ENCODE assay signal across 22 mouse cellular contexts in genomic region chr13:59615554-59615953, GRCm38 (mm10). TPM values are rescaled to one million over a fixed set of nuclear protein-coding genes. Genes with fewer than 3 reads are reported as not detected.
A peak's percentile ranks its signal among the peaks of the same experiment; 100 is the strongest.
DNase-seq lines count a peak whose midpoint lies in the region; ATAC-seq and TF ChIP-seq lines count a peak whose summit lies in the region.
"Had no signal": no experiment of that assay in that cellular context is flagged by ENCODE, and none has a peak within 500 bp of the region (broad histone marks: within the 10 kb centered on the region; RNA-seq: fewer than 3 reads in every experiment).

No protein-coding gene starts in this region.

- 54% methylated on average over 4 of the region's 4 CpGs for WGBS in intestine, embryonic 15.5 days
- WGBS in intestine, postnatal 0 days: 44% methylated on average over 4 of the region's 4 CpGs
- WGBS in liver, embryonic 15.5 days (ENCODE audit: insufficient replicate concordance): 64% methylated on average over 4 of the region's 4 CpGs
- 72% methylated on average over 4 of the region's 4 CpGs for WGBS in liver, embryonic 12.5 days (ENCODE audit: insufficient replicate concordance)
- 44% methylated on average over 4 of the region's 4 CpGs for WGBS in lung, postnatal 0 days
- 69% methylated on average over 4 of the region's 4 CpGs for WGBS in lung, adult 2 months
- WGBS in stomach, postnatal 0 days: 51% methylated on average over 4 of the region's 4 CpGs

- no peaks in the 10 kb centered on the region for H3K27me3 ChIP-seq in intestine, embryonic 15.5 days (replicated peaks)
- H3K27me3 ChIP-seq in intestine, postnatal 0 days (replicated peaks; ENCODE audit: control insufficient read depth, insufficient read depth, low read length): no peaks in the 10 kb centered on the region
- H3K27me3 ChIP-seq in liver, embryonic 15.5 days: no peaks in the 10 kb centered on the region
- H3K27me3 ChIP-seq in liver, embryonic 12.5 days (replicated peaks): no peaks in the 10 kb centered on the region
- H3K27me3 ChIP-seq in lung, postnatal 0 days (replicated peaks; ENCODE audit: insufficient read depth, low read length): no peaks in the 10 kb centered on the region
- H3K27me3 ChIP-seq in stomach, postnatal 0 days (ENCODE audit: control insufficient read depth, insufficient read depth, low read length): no peaks in the 10 kb centered on the region
- H3K27me3 ChIP-seq: embryonic facial prominence, embryonic 12.5 days; embryonic facial prominence, embryonic 15.5 days; hindbrain, embryonic 12.5 days had no signal

- H3K36me3 ChIP-seq in intestine, embryonic 15.5 days: peaks cover 4% of the 10 kb centered on the region; the same call in 1 of the 2 replicates
- peaks cover 49% of the 10 kb centered on the region for H3K36me3 ChIP-seq in intestine, postnatal 0 days (ENCODE audit: control insufficient read depth, insufficient read depth)
- peaks cover 29% of the 10 kb centered on the region for H3K36me3 ChIP-seq in liver, embryonic 15.5 days (replicated peaks)
- H3K36me3 ChIP-seq in liver, embryonic 12.5 days: peaks cover 63% of the 10 kb centered on the region
- peaks cover 23% of the 10 kb centered on the region; the same call in 1 of the 2 replicates for H3K36me3 ChIP-seq in lung, postnatal 0 days (ENCODE audit: insufficient read depth, low read length)
- H3K36me3 ChIP-seq in stomach, postnatal 0 days (ENCODE audit: control insufficient read depth, insufficient read depth, low read length): peaks cover 16% of the 10 kb centered on the region

- TF ChIP-seq POLR2A in lung, adult 2 months (IDR thresholded peaks at IDR 0.05; ENCODE audit: borderline replicate concordance, extremely low read depth, low read depth, low read length): no peak

- no peaks in the 10 kb centered on the region for H3K9me3 ChIP-seq in intestine, embryonic 15.5 days
- H3K9me3 ChIP-seq in intestine, postnatal 0 days (ENCODE audit: control insufficient read depth): no peaks in the 10 kb centered on the region
- no peaks in the 10 kb centered on the region for H3K9me3 ChIP-seq in liver, embryonic 15.5 days (replicated peaks)
- no peaks in the 10 kb centered on the region for H3K9me3 ChIP-seq in liver, embryonic 12.5 days (replicated peaks)
- no peaks in the 10 kb centered on the region for H3K9me3 ChIP-seq in lung, postnatal 0 days (ENCODE audit: low read length)
- no peaks in the 10 kb centered on the region for H3K9me3 ChIP-seq in stomach, postnatal 0 days (ENCODE audit: control insufficient read depth, low read length)
- H3K9me3 ChIP-seq: embryonic facial prominence, embryonic 12.5 days; embryonic facial prominence, embryonic 15.5 days; hindbrain, embryonic 12.5 days had no signal

- H3K4me3 ChIP-seq in intestine, embryonic 15.5 days (replicated peaks): no peak overlapping the region
- no peak overlapping the region for H3K4me3 ChIP-seq in intestine, postnatal 0 days (ENCODE audit: low read depth, low read length)
- no peak overlapping the region for H3K4me3 ChIP-seq in liver, embryonic 15.5 days (replicated peaks)
- no peak overlapping the region for H3K4me3 ChIP-seq in liver, embryonic 12.5 days
- no peak overlapping the region for H3K4me3 ChIP-seq in lung, postnatal 0 days (ENCODE audit: low read depth, low read length)
- H3K4me3 ChIP-seq in lung, adult 2 months (replicated peaks; ENCODE audit: extremely low read depth, low read depth, low read length): no peak overlapping the region
- no peak overlapping the region for H3K4me3 ChIP-seq in stomach, postnatal 0 days (ENCODE audit: low read depth, low read length)
- H3K4me3 ChIP-seq: embryonic facial prominence, embryonic 12.5 days; embryonic facial prominence, embryonic 15.5 days; gastrocnemius, adult 2 months; hindbrain, embryonic 12.5 days had no signal

- no peak for TF ChIP-seq EP300 in lung, postnatal 0 days (IDR thresholded peaks at IDR 0.05)
- no peak for TF ChIP-seq EP300 in stomach, postnatal 0 days (optimal IDR thresholded peaks at IDR 0.05)

- DNase-seq in lung, postnatal 0 days (ENCODE audit: low spot score): peak; percentile 41
- DNase-seq in lung, adult 2 months: no peak
- DNase-seq in stomach, postnatal 0 days (ENCODE audit: low spot score): no peak
- DNase-seq in adrenal gland, postnatal 36 days: no peak
- DNase-seq: adrenal gland, adult 8-10 months; adrenal gland, postnatal 25 days; cerebellum, adult 18-20 months; cerebellum, adult 9-11 months; cerebellum, postnatal 25 days; forebrain, postnatal 0 days; gastrocnemius, adult 2 months; gastrocnemius, postnatal 14 days had no signal

- no peak overlapping the region for H3K27ac ChIP-seq in intestine, embryonic 15.5 days
- H3K27ac ChIP-seq in intestine, postnatal 0 days (ENCODE audit: low read depth, low read length): no peak overlapping the region
- H3K27ac ChIP-seq in liver, embryonic 15.5 days (replicated peaks): no peak overlapping the region
- H3K27ac ChIP-seq in liver, embryonic 12.5 days: no peak overlapping the region
- no peak overlapping the region for H3K27ac ChIP-seq in lung, postnatal 0 days (ENCODE audit: low read length)
- H3K27ac ChIP-seq in stomach, postnatal 0 days (replicated peaks): no peak overlapping the region
- H3K27ac ChIP-seq: embryonic facial prominence, embryonic 12.5 days; embryonic facial prominence, embryonic 15.5 days; gastrocnemius, adult 2 months; hindbrain, embryonic 12.5 days had no signal

- no peak overlapping the region for H3K4me2 ChIP-seq in intestine, embryonic 15.5 days (replicated peaks)
- H3K4me2 ChIP-seq in intestine, postnatal 0 days (replicated peaks; ENCODE audit: low read depth): no peak overlapping the region
- no peak overlapping the region for H3K4me2 ChIP-seq in liver, embryonic 15.5 days
- H3K4me2 ChIP-seq in liver, embryonic 12.5 days: no peak overlapping the region
- no peak overlapping the region for H3K4me2 ChIP-seq in lung, postnatal 0 days (replicated peaks; ENCODE audit: low read depth, low read length)
- H3K4me2 ChIP-seq in stomach, postnatal 0 days (replicated peaks; ENCODE audit: low read depth): no peak overlapping the region
- H3K4me2 ChIP-seq: embryonic facial prominence, embryonic 12.5 days; embryonic facial prominence, embryonic 15.5 days; heart, embryonic 11.5 days; hindbrain, embryonic 12.5 days had no signal

- H3K4me1 ChIP-seq in intestine, embryonic 15.5 days (replicated peaks): 0 out of 2 replicates have a peak, but pooled peaks cover 3% of the 10 kb centered on the region
- no peaks in the 10 kb centered on the region for H3K4me1 ChIP-seq in intestine, postnatal 0 days (replicated peaks; ENCODE audit: control insufficient read depth, insufficient read depth, low read length)
- H3K4me1 ChIP-seq in liver, embryonic 15.5 days (replicated peaks): peaks cover 15% of the 10 kb centered on the region
- peaks cover 12% of the 10 kb centered on the region for H3K4me1 ChIP-seq in liver, embryonic 12.5 days
- H3K4me1 ChIP-seq in lung, postnatal 0 days (ENCODE audit: insufficient read depth, low read depth, low read length): no peaks in the 10 kb centered on the region
- no peaks in the 10 kb centered on the region for H3K4me1 ChIP-seq in lung, adult 2 months (ENCODE audit: control insufficient read depth, insufficient read depth, low read length)
- H3K4me1 ChIP-seq in stomach, postnatal 0 days (replicated peaks; ENCODE audit: control insufficient read depth, insufficient read depth): no peaks in the 10 kb centered on the region
- H3K4me1 ChIP-seq: embryonic facial prominence, embryonic 12.5 days; embryonic facial prominence, embryonic 15.5 days; hindbrain, embryonic 12.5 days had no signal

- H3K9ac ChIP-seq in intestine, embryonic 15.5 days: no peak overlapping the region
- H3K9ac ChIP-seq in intestine, postnatal 0 days (ENCODE audit: low read depth, low read length): no peak overlapping the region
- no peak overlapping the region for H3K9ac ChIP-seq in liver, embryonic 15.5 days
- no peak overlapping the region for H3K9ac ChIP-seq in liver, embryonic 12.5 days
- no peak overlapping the region for H3K9ac ChIP-seq in lung, postnatal 0 days (replicated peaks; ENCODE audit: low read depth)
- H3K9ac ChIP-seq in stomach, postnatal 0 days (ENCODE audit: low read length): no peak overlapping the region
- H3K9ac ChIP-seq: embryonic facial prominence, embryonic 12.5 days; embryonic facial prominence, embryonic 15.5 days; forebrain, postnatal 0 days; hindbrain, embryonic 12.5 days had no signal

- peak; percentile 53 for ATAC-seq in intestine, embryonic 15.5 days
- no peak for ATAC-seq in intestine, postnatal 0 days
- peak; percentile 68; the same call in 1 of the 2 replicates for ATAC-seq in liver, embryonic 15.5 days (ENCODE audit: insufficient read depth)
- ATAC-seq in liver, embryonic 12.5 days: no peak
- peak; percentile 47 for ATAC-seq in lung, postnatal 0 days
- ATAC-seq in stomach, postnatal 0 days (ENCODE audit: low FRiP score, low TSS enrichment): 0 out of 2 replicates have a peak, but pooled peaks have one; percentile 15
- ATAC-seq: activated CD4-positive, CD25-positive, alpha-beta regulatory T cell, adult 4 months; forebrain, embryonic 14.5 days; forebrain, postnatal 0 days had no signal

- TF ChIP-seq CTCF in intestine, postnatal 0 days (IDR thresholded peaks at IDR 0.05; ENCODE audit: low read depth): no peak
- TF ChIP-seq CTCF in lung, postnatal 0 days (IDR thresholded peaks at IDR 0.05): no peak
- no peak for TF ChIP-seq CTCF in lung, adult 2 months (IDR thresholded peaks at IDR 0.05; ENCODE audit: insufficient read depth, low read length)
- no peak for TF ChIP-seq CTCF in stomach, postnatal 0 days (IDR thresholded peaks at IDR 0.05; ENCODE audit: low read depth)

RNA-seq across cellular contexts. Expression of gene Naa35, which starts 30.5 kb away (rescaled TPM):
- 67.4 and 70.6 TPM in 2 replicates for polyA plus RNA-seq in intestine, embryonic 15.5 days (2015; fragmentation: Nextera tagmentation; extraction: Ambion mirVana)
- polyA plus RNA-seq in intestine, postnatal 0 days (2015; fragmentation: Nextera tagmentation; extraction: Ambion mirVana): 39.8 and 44.7 TPM in 2 replicates
- 23.8 and 26.5 TPM in 2 replicates for polyA plus RNA-seq in liver, embryonic 15.5 days (2015; fragmentation: Nextera tagmentation; extraction: Ambion mirVana)
- polyA plus RNA-seq in liver, embryonic 12.5 days (2016; fragmentation: Nextera tagmentation; extraction: Ambion mirVana): 35.5 and 37.2 TPM in 2 replicates
- 43.3 and 53.5 TPM in 2 replicates for polyA plus RNA-seq in lung, postnatal 0 days (2015; fragmentation: Nextera tagmentation; extraction: Ambion mirVana)
- polyA plus RNA-seq in lung, adult 2 months (2012; rRNA removed): 19.8 and 32.7 TPM in 2 replicates
- polyA plus RNA-seq in stomach, postnatal 0 days (2015; fragmentation: Nextera tagmentation; extraction: Ambion mirVana): 58.8 and 63.2 TPM in 2 replicates
- 10 to 100 TPM; 69.9 to 72.4 TPM for total RNA-seq in adrenal gland, postnatal 36 days (2021)

RNA-seq across cellular contexts. Expression of gene Agtpbp1, which starts 30.5 kb away (rescaled TPM):
- 15.7 and 15.8 TPM in 2 replicates for polyA plus RNA-seq in intestine, embryonic 15.5 days (2015; fragmentation: Nextera tagmentation; extraction: Ambion mirVana)
- polyA plus RNA-seq in intestine, postnatal 0 days (2015; fragmentation: Nextera tagmentation; extraction: Ambion mirVana): 7.3 TPM in 2 replicates
- 6.7 and 7.5 TPM in 2 replicates for polyA plus RNA-seq in liver, embryonic 15.5 days (2015; fragmentation: Nextera tagmentation; extraction: Ambion mirVana)
- 12.1 and 13.2 TPM in 2 replicates for polyA plus RNA-seq in liver, embryonic 12.5 days (2016; fragmentation: Nextera tagmentation; extraction: Ambion mirVana)
- polyA plus RNA-seq in lung, postnatal 0 days (2015; fragmentation: Nextera tagmentation; extraction: Ambion mirVana): 14.1 and 17.3 TPM in 2 replicates
- polyA plus RNA-seq in lung, adult 2 months (2012; rRNA removed): 5.6 and 9.9 TPM in 2 replicates
- polyA plus RNA-seq in stomach, postnatal 0 days (2015; fragmentation: Nextera tagmentation; extraction: Ambion mirVana): 10.2 and 12.4 TPM in 2 replicates
- 10 to 100 TPM; 35.8 to 41.9 TPM for total RNA-seq in adrenal gland, postnatal 36 days (2021)

Comparison
In these comparisons a context has a peak if more than half of its experiments do, and no peak if none do; other contexts are left out.
1. ATAC-seq: peak in intestine, embryonic 15.5 days (single experiment), liver, embryonic 15.5 days (single experiment), lung, postnatal 0 days (single experiment) and stomach, postnatal 0 days (single experiment); none in intestine, postnatal 0 days (single experiment) and liver, embryonic 12.5 days (single experiment).